Mouse (Mus musculus): ENCODE results near the gene Cldn3.

Gene Cldn3

DNA sequence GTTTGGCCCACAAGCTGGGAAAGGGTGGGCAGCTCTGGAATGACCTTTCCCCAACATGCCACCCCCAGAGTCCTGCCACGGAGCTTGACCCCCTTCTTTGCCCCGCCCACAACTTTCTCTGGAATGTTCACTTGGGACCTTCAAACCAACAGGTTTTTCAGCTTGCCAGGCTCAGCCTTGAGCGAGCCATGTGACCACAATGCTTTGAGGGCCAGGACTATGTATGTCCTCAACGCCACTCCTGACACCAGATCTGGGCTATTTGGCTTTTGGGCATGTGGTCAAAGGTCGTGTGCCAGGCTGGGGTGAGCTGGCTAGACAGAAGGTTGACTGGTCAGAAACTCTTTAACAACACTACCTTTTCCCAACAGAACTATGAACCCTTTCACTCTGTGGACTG, 16.1 kb downstream of the Cldn3 start:
- peak; percentile 56 for DNase-seq (ENCODE audit: low spot score)

DNA sequence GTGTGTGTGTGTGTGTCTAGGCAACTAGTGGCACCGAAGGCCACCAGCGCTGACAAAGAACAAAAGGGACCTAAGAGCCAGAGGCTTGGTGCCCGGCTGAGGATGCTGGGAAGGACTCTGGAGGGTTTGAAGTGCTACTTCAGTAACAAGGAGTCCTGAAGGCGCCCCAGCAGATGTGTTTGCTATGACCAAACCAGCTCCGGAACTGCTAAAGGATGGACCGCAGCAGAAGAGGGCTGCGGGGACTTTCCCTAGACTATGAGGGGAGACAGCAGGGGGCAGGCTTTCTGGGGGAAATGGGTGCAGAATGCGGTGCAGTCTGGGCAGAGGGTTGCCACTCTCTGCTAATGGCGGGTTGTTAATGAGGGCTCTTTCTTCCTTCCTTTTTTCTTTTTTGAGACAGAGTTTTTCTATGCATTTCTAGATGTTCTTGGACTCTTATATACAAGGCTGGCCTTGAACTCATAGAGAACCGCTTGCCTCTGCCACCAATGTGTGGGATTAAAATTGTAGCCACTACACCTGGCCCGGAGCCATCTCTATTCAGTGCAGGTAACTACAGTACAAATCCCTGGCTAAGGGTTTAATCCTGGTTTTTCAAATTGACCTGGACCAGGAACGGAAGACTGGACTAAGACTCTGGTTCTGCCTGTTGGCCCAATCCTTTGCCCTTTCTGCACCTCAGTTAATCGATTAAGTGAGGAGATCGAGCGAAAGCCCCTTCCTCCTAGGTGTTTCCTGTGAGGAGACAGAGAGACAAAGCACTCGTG, 22.0 kb downstream of the Cldn3 start:
- DNase-seq (ENCODE audit: low spot score), result no peak

DNA sequence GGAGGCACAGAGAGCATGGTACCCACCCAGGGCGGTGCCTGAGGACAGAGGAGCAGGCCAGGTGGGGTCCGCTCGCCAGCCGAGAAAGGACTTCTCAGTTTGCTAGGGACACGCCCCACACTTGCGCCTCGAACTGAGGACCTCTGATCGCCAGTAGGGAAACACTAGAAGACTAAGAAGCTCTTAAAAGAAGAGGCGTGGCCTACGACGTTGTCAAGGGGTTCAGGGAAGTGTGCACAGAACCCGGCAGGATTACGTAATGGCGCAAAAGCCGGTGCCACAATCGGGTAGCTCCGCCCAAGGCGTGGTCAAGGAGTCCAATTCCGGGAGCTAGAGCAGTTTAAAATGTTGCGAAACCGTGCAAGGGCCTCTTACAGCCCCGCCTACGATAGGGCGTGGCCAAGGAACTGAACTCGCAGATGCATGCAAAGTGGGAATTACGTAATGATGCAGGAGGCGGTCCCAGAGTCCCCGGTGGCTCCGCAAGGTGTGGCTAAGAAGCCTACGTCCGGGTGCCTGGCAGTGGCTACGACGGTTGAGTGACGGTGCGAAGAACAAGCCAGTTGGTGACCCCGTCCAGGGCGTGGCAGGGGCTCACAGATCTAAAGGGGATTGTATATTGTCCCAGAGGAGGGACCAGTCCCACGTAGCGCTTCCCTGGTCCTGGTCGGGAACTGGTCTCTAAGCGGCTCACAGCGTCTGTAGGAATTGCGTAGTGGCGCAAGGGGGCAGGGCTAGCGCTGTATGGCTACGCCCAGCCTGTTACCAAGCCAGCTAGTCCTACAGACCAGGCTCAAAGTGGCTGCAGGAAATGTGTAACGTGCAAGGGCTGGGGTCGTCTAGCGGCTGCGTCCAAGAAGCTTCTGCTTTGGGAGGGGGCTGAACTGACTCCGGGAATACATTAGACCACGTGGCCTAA, 22.9 kb downstream of the Cldn3 start, which contains the start of gene Abhd11:
Abhd11 (plus strand) TSS at position 482 of the 919 bp plus-strand sequence.
- DNase-seq (ENCODE audit: low spot score), result peak; percentile 99

DNA sequence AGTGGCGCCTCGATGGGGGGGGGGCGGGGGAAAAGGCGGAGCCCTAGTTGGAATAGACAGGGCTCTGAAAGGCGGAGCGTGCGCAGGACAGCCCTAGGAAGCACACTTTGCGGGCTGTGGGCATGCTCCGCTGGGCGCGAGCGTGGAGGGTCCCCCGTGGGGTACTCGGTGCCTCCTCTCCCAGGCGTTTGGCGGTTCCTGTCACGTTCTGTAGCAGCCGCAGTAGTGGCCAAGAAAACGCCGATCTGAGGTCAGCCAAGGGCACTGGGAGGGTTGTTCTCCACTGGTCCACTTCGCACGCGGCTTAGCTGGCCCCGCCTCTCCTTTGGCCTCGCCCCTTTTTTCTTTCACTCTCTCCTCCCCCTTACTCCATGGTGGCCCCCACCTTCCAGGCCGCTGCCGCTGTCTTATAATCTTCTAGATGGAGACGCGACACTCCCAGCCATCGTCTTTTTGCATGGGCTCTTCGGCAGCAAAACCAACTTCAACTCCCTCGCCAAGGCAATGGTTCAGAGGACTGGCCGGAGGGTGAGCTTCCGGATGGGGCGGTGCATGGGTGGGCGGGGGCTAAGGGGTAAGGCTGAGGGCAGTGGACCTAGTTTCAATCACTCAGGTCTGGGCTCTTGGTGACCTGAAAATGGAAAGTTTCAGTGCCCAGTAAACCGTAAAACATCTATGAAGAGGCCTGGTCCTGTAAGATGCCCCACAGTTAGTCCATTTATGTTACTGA, 23.7 kb downstream of the Cldn3 start:
- DNase-seq (ENCODE audit: low spot score), result peak; percentile 88

DNA sequence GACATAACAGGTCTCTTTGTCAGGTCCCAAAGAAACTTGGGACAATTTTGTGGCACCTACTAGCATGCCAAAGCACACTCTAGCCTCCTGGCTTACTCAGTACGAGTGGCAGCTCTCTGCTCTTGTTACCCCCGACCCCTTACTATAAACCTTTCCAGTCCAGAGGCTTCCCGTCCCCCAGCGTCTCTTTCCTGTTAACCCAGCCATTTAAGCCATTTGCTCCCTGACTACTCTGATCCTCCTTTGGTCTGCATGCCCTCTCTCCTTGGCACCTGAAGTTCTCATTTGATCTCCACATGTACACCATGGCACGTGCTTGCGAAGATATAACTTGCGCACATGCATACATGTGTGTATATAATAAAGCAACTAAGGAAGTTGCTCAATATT, 24.3 kb downstream of the Cldn3 start:
- DNase-seq (ENCODE audit: low spot score), result no peak

DNA sequence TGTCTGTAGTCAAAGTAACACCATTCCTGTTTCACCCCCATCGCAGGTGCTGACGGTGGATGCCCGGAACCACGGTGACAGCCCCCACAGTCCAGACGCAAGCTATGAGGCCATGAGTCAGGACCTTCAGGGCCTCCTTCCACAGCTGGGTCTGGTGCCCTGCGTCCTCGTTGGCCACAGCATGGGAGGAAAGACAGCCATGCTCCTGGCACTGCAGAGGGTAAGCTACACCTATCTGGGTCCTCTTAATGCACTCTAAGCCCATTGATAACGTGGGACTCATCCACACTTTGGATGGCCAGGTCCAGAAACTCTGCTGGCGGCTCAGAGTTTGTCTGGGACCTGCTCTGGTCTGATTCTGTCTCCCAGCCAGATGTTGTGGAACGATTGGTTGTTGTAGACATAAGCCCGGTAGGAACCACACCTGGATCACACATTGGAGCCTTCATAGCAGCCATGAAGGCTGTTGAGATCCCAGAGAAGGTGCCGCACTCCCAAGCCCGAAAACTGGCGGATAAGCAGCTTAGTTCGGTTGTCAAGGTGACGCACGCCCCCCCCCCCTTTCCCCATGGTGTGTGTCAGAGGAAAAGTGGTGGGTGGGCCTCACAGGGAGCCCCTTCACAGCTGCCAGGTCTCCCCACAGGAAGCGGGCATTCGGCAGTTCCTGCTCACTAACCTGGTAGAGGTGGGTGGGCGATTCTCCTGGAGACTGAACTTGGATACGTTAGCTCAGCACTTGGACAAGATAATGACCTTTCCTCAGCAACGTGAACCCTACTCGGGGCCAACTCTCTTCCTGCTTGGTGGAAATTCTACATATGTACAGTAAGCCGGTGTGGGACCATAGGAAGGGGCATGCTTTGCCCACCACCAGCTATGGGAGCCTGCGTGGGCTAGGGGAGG, 25.1 kb downstream of the Cldn3 start:
- DNase-seq (ENCODE audit: low spot score), result no peak

DNA sequence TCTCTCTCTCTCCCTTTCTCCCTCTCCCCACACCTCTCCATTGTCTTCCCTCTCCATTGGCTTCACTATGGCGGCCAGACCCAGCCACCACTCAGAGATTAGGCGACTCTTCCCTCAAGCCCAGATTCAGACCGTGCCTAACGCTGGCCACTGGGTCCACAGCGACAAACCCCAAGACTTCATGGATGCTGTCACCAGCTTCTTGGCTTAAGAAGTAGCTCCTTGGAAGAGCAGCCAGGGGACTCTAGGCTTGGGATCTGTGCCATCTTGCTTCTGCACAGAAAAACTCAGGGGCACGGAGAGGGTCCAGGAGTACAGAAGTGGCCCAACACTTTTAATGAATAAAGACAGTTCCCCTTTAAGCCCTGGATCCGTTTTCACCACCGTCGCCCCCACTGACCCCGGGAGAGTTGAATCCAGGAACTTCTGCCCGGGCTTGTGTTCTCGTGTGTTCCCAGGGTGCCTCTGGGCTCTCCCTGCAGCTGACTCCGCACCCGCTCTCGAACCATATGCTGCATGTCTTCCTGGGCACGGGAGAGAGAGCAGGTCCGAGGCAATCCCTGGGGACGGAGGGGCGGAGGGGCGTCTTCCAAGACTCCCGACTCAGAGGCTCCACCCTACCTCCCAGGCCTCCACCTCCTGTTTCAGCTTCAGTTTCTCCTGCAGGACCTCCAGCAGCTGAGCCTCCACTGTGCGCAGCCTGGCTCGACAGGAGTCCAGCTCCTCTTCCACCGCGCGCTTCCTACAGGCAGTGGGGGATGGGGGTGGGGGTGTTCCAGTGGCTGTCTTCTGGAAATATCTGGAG, 26.0 kb downstream of the Cldn3 start:
- DNase-seq (ENCODE audit: low spot score), result no peak

DNA sequence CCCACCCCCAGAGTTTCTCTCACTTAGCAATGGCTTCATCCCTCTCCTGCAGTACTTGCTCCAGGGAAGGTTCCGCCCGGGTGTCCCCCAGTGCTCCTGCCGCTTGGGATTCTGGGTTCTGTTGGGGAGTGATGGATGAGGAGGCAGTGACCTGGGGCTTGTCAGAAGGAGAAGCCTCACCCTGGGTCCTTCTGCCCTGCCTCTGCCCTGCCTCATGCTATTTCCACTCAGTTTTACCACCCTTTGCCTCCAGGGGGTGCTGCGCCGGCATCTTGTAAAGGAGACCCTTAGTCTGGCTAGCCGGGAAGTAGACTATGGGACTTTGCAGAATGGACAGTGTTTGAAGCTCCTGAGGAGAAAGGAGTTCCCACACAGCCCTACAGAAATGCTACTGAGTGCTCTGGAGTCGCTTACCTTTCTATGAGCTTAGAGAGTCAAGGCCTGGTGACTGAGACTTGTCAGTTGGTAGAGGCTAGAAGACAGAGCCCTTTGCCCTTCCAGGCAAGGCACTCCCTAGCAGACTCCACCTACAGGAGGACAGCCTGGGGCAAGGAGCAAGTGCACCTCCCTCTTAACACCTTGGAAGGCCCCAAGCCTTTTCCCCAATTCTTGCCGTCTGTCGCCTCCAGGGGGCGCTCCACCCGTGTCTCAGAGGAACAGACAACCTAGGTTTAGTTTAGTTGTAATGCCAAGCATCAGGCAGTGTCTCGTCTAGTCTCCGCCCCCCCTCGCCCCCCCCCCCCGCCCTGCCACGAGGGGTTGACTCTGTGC, 26.8 kb downstream of the Cldn3 start:
- DNase-seq (ENCODE audit: low spot score), result peak; percentile 85

DNA sequence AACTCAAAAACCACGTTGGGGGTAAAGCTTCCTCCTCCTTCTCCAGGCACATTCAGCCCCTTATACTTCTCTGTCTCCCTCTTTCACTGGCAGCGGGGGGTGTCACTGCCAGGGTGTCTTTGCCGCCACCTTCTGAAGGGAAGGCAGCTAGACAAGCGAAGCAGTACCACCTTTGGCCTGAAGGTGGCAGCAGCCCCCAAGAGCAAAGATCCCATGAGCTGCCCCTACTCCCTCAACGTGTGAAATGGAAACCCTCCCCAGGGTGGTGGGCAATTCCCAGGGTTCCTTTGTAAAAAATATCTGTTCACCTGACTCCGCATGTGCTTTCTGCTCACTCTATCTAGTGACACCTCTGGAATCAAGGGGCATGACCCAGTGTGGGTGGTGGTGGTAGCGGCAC, 29.5 kb downstream of the Cldn3 start:
- DNase-seq (ENCODE audit: low spot score), result peak; percentile 86

DNA sequence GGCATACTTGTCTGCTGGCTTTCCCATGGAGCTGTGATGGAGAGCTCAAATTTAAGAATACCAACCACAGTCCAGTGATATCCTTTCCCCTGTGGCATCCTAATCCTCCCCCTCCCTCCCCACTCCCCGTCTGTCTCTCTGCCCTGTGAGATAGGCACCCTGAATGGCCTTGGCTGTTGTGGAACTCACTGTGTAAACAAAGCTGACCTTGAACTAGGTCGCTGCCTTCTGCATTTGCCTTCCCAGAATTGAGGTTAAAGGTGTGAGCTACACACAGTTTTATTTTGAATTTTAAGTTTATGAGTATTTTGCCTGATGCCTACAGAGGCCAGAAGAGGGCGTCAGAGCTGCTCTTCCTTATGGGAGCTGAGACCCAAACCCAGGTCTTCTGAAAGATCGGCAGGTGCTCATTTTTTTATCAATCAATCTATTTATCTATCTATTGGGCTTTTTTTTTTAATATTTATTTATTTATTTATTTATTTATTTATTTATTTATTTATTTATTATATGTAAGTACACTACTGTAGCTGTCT, 30.3 kb downstream of the Cldn3 start:
- DNase-seq (ENCODE audit: low spot score), result no peak

DNA sequence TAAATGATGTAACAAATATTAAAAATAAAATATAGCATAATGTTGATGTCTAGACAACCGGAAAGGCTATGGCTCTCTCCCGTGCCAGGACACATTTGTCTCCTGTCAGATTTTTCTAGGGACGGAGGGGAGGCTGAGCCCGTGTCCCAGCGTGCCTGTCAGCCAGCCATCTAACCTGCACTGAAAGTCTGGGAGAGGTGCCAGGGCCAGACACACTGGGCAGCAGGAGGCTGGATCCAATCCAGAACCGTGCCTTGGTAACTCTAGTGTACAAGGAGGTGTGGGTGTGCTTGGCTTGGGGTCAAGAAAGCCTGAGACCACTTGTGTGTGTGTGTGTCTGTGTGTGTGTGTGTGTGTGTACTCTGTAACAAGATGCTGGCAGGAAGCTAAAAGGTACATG, 35.8 kb downstream of the Cldn3 start:
- peak; percentile 76 for DNase-seq (ENCODE audit: low spot score)

DNA sequence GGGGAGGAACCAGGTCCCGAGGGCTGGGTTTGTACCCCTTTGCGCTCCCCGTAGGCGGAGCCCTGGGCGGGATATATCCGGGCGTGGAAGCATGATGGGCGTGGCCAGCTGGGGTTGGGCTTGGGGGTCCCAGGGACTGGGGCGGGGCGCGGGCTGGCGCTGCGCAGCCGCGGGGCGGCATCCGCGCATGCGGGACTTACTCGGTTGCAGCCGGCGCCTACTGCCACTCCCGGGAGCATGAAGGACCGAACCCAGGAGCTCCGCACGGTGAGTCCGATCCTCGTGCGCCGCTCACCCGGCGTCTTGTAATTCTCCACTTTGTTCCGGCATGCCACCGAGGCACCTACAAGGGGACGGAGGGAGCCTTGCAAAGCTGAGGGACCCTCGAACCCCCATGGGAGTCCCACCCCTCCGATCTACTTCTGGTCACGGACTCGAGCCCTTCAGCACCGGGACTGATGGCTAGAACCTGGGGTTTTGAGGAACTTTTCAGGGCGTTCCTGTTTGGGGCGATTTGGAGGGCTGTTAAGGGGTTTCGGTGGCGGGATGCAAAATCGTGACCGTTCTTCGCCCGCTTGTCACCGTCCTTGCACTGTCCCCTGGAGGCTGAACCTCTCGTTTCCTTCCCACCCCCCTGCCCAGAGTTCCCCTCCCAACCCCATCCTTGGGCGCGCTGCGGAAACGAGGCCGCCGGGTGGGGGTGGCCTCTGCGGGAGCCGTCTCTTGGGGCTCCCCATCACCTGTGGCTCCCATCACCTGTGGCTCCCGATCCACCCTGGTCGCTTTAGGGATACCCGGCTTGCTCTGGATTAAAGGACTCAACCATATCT, 37.5 kb downstream of the Cldn3 start, which contains the start of gene Stx1a:
Stx1a (plus strand) TSS at position 139 of the 830 bp plus-strand sequence.
- DNase-seq (ENCODE audit: low spot score), result peak; percentile 90

DNA sequence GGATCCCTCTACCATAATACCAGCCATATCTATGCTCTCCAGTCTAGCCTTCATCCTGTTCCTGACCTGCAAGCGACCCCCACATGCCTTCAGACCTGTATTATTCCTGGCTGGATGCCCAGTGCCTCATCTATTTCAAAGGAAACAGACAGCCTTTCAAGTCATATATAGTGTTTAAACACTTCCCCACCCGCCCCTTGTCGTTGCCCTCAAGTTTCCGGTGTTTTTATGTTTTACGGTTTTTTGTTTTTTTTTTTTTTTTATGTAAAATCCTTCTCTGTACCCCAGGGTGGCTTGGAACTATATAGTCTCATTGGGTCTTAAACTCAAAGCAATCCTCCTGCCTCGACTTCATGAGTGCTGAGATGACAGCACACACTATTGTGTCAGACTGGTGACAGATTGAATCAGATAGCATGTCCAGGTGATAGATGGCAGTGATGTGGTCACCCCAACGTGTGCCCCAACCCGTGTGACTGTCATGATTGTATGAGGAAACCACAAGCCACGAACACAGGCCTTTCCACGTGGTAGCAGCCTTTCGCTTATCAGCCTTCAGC, 38.7 kb downstream of the Cldn3 start:
- no peak for DNase-seq (ENCODE audit: low spot score)

DNA sequence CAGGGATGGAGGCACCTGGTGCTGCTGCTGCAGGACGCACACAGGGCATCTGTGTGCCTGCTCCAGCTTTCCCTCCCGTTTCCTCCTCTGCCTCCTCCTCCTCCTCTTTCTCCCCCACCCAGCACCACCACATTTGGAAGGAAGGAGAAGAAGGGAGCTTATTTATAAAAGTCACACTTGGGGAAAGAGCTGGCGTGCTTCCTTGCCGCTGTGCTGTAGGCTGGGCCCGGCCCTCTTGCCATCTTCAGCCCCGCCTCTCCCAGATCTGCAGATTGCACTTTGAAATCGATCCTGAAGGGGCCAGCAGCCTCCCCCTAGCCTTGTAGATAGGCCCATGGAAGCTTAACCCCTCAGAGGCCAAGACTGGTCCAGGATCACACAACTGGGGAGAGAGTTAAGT, 39.9 kb downstream of the Cldn3 start:
- DNase-seq (ENCODE audit: low spot score), result no peak

DNA sequence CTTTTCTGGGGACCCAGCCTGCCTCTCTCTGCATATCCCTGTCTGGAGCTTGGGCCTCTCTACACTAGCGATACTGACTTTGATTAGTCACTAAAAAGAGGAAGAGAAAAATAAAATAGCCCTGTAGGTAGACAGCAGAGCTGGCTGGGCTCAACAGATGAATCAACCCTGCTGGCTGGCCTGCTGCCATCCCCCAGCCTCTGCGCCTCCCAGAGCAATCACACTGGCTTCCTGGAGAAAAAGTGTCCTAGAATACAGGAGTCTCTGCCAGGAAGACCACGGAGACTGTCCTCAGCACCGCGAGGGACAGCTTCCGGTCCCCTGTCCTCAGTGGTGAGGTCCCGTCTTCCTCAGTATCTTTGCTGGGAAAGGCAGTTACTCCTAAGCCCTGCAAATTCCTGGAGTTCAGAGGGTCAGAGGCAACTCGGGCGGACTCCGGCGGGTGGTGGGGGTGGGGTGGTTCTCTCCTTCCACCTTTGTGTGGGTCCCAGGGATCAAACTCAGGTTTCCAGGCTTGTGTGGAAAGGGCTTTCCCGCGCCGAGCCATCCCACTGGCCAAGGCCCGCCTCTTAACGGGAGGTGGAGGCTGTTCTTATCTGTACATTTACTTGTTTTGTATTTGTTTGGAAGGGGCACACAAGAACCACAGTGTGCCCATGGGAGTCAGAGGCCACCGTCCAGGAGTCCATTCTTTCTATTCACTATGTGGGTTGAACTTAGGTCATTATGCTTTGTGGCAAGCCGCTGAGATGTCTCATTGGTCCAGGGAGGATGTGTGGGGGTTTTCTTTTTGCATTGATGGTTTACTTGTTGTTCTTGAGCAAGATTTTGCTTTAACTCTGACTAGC, 43.2 kb downstream of the Cldn3 start:
- DNase-seq (ENCODE audit: low spot score), result peak; percentile 68

DNA sequence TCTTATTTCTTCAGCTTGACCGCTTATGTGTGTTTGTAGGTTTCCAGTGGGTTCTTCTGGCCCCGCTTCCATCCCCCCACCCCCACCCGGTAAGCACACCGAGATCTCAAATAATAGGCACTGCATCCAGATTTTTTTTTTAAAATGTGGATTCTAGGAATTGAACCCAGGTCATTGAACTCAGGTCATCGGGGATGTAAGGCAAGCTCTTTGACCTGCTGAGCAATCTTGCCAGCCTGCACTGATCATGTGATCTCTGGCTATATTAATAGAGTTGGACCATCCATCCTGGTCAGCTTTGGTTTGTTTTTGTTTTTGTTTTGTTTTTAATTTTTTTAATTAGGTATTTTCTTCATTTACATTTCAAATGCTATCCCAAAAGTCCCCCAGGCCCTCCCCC, 46.6 kb downstream of the Cldn3 start:
- DNase-seq (ENCODE audit: low spot score), result no peak

DNA sequence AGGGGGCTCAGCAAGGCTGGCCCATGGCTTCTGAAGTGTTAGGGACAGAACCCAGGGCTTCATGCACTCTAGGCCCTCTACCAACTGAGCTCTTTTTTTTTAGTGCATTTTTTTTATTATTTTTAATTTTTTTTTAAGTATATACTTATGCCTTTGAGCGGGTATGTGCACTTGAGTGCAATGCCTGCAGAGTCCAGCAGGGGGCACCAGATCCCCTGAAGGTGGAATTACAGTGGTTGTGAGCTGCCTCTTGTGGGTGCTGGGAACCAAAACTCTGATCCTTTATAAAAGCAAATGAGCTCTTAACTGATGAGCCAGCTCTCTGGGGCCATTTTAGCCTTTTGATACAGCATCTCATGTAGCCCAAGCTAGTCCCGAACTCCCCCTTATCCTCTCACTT, 48.6 kb downstream of the Cldn3 start:
- no peak for DNase-seq (ENCODE audit: low spot score)

All from urinary bladder, postnatal 14 days (tissue).